Mouse (Mus musculus) embryonic facial prominence, embryonic 10.5 days (tissue): Measurements from ENCODE around the gene Ifit1. TPM values are rescaled to one million over a fixed set of nuclear protein-coding genes. Genes with fewer than 3 reads are reported as not detected.
"Not testable (repeated sequence)": the region's sequence is repeated elsewhere in the genome, so short reads cannot be mapped to it uniquely, and the experiment has no call there.

Experiments used
- DNase-seq: peaks from one replicate; pipeline ENCODE4 v3.0.0-alpha.2; 2017; ENCODE audit warnings: low spot score
- H3K27ac ChIP-seq: fragments of 300-500 bp; sonication (generic); replicated peaks from 2 replicates; pipeline ENCODE4 v1.5.1; 2016; ENCODE audit warnings: mild to moderate bottlenecking
- H3K27me3 ChIP-seq: fragments of 300-500 bp; sonication (generic); replicated peaks from 2 replicates; pipeline ENCODE4 v1.6.1; 2016; ENCODE audit warnings: low read depth, mild to moderate bottlenecking; ENCODE audit not compliant: poor library complexity, severe bottlenecking
- H3K36me3 ChIP-seq: fragments of 300-500 bp; sonication (generic); replicated peaks from 2 replicates; pipeline ENCODE4 v1.6.1; 2016; ENCODE audit warnings: mild to moderate bottlenecking, moderate library complexity
- H3K4me1 ChIP-seq: fragments of 300-500 bp; sonication (generic); 2 replicates; pipeline ENCODE4 v1.6.1; 2016
- H3K4me3 ChIP-seq: fragments of 300-500 bp; sonication (generic); 2 replicates; pipeline ENCODE4 v1.5.1; 2016; ENCODE audit warnings: mild to moderate bottlenecking, moderate library complexity
- H3K9me3 ChIP-seq: fragments of 300-500 bp; sonication (generic); 2 replicates; pipeline ENCODE4 v1.6.1; 2016; ENCODE audit warnings: mild to moderate bottlenecking
- WGBS: fragments of 180-500 bp; shearing (Covaris S2); methylation state at CpG from one replicate; pipeline ENCODE4 v1.1.7; 2016; 5-methylcytosine and 5-hydroxymethylcytosine counted together
- polyA plus RNA-seq: library from polyadenylated mRNA; unstranded; fragments of >200 nt; fragmentation: Nextera tagmentation; extraction: Ambion mirVana; gene quantifications from 2 replicates; pipeline ENCODE4 v1.2.1, GENCODE M21; 2016

The Ifit1 gene
- polyA plus RNA-seq = 0.16 and 0.26 TPM in 2 replicates

DNA sequence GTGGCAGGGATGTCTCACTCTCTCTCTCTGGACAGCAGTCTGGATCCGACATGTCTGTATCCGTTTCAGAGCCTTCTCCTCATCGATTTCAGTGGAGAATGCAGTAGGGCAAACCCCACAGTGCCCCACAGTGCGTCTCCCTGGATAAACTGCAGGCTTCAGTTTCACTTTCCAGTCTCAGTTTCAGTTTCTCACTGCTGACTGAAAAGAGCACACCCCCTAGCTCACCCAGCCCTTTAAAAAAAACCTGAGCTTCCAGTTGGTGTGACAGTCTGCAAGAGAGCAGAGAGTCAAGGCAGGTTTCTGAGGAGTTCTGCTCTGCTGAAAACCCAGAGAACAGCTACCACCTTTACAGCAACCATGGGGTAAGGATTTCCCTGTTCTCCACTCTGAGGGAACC, at the start of gene Ifit1, which contains the start of gene Ifit1bl2:
Ifit1 (plus strand) TSS at position 249 of the 400 bp plus-strand sequence.
Ifit1bl2 (minus strand) TSS at position 121 of the 400 bp plus-strand sequence.
- H3K4me1 ChIP-seq = peaks cover 6% of the 10 kb centered on the region; the same call in 1 of the 2 replicates
- no peak within 1 kb of the TSS for H3K4me3 ChIP-seq
- DNase-seq = no peak
- H3K9me3 ChIP-seq = no peaks in the 10 kb centered on the region
- H3K27ac ChIP-seq = no peak within 1 kb of the TSS
- WGBS = 60% methylated on average over 4 of the region's 4 CpGs
- no peaks in the 10 kb centered on the region for H3K36me3 ChIP-seq
- H3K27me3 ChIP-seq = no peaks in the 10 kb centered on the region

DNA sequence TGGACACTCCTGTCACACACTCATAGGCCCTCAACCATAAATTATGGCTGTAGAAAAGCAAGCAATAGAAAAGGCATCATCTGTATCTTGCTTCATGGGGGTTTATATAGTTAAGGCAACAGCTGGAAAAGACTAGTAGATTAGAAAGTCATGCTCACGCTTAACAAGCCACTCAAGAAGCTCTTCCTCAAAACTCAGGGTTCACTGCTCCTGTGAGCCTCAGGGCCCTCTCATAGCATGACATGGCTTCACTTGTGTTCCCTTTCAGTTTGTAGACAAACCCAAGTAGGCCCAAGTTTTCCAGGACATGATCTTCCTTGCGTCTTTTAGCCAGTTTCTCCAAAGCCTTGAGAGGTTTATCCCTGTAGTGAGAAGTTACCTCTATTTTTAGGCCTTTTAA, 47.2 kb upstream of the Ifit1 start:
- Histone ChIP-seq H3K4me3 (no peak overlapping the region), H3K4me1 (no peaks in the 10 kb centered on the region), H3K27me3 (no peaks in the 10 kb centered on the region), H3K36me3 (no peaks in the 10 kb centered on the region), H3K27ac (no peak overlapping the region), H3K9me3 (no peaks in the 10 kb centered on the region)
- no peak for DNase-seq
- WGBS = 90% methylated on average over 2 of the region's 2 CpGs

DNA sequence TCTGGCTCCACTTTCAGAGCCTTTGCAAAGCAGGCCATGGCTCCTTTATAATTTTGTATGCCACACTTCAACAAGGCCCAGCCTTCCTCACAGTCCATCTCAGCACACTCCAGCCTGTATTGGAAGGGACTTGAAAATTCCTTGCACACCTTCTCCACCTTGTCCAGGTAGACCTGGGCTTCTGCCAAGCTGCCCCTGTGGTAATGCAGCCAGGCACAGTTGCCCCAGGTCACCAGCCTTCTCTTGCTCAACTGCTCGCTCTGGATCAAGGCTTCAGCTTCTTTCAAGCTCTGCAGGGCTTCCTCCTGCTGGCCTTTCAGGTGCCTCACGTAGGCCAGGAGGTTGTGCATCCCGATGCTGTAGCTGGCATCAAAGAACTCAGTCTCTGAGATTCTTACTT, 46.1 kb upstream of the Ifit1 start:
- not testable (repeated sequence) for H3K27ac ChIP-seq, H3K27me3 ChIP-seq, DNase-seq, H3K4me3 ChIP-seq, H3K9me3 ChIP-seq, H3K4me1 ChIP-seq, H3K36me3 ChIP-seq
- WGBS = 84% methylated on average over 3 of the region's 3 CpGs

DNA sequence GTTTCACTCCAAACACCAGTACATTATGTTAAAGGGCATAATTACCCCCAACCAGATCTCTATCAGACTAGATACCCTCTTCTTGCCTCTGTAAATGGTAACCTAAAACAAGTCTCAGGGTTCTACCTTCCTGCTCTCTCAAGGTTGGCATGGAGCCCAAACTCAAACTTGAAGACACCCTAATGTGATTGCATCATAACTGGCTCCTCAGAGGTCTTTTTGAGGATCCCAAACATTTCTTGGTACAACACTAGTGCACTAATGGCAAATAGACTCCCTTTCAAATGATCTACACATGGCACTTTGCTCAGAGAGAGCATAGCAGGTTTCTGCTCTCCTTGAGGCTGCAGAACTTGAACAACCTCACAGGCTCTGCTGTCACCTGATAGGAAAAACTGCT, 43.9 kb upstream of the Ifit1 start:
- no peaks in the 10 kb centered on the region for H3K9me3 ChIP-seq
- H3K4me1 ChIP-seq = no peaks in the 10 kb centered on the region
- no peak for DNase-seq
- no peak overlapping the region for H3K27ac ChIP-seq
- no peaks in the 10 kb centered on the region for H3K36me3 ChIP-seq
- no peak overlapping the region for H3K4me3 ChIP-seq
- no peaks in the 10 kb centered on the region for H3K27me3 ChIP-seq

GRCm38 (mm10) chr19:34598341-34598740, 42.3 kb upstream of the Ifit1 start:
- 87% methylated on average over 2 of the region's 2 CpGs for WGBS
- DNase-seq = no peak
- no peaks in the 10 kb centered on the region for H3K9me3 ChIP-seq
- no peak overlapping the region for H3K4me3 ChIP-seq
- no peaks in the 10 kb centered on the region for H3K4me1 ChIP-seq
- no peaks in the 10 kb centered on the region for H3K36me3 ChIP-seq
- no peaks in the 10 kb centered on the region for H3K27me3 ChIP-seq
- H3K27ac ChIP-seq = no peak overlapping the region

DNA sequence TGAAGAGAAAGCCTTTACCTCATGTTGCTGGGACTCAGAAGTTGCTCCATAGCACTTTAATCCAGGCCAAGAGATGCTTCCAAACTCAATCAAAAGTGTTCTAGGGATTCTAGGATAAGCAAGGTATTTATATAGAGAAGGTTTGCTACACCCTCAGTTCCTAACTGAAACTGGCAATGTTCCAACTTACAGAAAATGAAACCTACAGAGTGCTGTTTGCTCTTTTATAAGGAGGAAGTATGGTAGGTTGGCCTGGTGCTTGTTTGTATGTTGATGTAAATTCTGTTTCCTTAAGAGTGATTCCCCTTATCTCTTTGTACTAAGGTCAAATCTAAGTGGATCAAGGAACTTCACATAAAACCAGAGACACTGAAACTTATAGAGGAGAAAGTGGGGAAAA, 41.4 kb upstream of the Ifit1 start:
- H3K27me3 ChIP-seq, H3K4me3 ChIP-seq, H3K4me1 ChIP-seq, DNase-seq, H3K9me3 ChIP-seq, H3K36me3 ChIP-seq, H3K27ac ChIP-seq: not testable (repeated sequence)

- not testable (repeated sequence) for H3K27ac ChIP-seq, H3K4me3 ChIP-seq, H3K9me3 ChIP-seq, H3K4me1 ChIP-seq, H3K27me3 ChIP-seq, H3K36me3 ChIP-seq, DNase-seq
- 57% methylated on average over 1 of the region's 1 CpGs for WGBS
Observed at GRCm38 (mm10) chr19:34601888-34602287, 38.8 kb upstream of the Ifit1 start, which contains the start of gene Ifit1bl1. Gene Ifit1bl1, minus strand, starts transcription at chr19:34601956.

GRCm38 (mm10) chr19:34605472-34605871, 35.2 kb upstream of the Ifit1 start:
- DNase-seq = no peak
- Histone ChIP-seq H3K4me3 (no peak overlapping the region), H3K27ac (no peak overlapping the region), H3K36me3 (no peaks in the 10 kb centered on the region), H3K4me1 (no peaks in the 10 kb centered on the region), H3K27me3 (no peaks in the 10 kb centered on the region), H3K9me3 (no peaks in the 10 kb centered on the region)
- 82% methylated on average over 3 of the region's 3 CpGs for WGBS

DNA sequence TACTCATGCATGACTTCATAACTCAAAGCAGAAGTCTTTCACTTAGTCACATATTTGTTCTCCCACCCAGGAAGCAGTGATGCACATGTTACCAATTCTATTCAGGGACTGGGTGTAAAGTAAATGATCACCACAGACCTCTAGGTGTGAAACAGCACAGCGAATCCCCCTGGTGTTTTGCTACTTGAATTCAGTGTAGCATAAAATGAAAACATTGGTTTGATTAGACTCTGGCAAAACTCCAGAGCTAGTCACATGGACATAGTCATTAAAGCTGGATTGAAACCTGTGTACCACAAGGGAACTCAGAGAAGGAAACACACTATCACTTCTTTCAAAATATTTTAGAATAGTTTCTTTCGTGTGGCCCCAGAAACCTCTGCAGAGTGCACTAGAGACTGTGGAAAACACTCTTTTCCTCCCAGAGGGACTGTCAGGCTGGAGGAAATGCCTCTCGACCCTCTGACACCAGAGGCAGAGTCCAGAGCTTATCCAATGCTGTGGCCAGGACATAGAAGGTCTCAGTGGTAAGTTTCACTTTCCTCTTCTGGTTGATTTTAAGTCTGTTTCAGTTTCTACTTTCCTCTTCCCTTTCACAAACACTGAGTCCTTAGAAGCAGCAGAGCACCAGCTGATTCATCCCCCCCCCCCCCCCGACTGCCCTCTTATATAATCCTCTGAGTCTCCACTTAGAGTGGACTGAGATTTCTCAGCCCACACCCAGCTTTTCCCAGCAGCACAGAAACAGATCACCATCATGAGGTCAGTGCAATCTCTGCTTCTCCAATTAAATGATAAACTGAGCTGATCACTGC, 33.2 kb upstream of the Ifit1 start, which contains the start of gene Ifit3b:
Ifit3b (plus strand) TSS at position 734 of the 815 bp plus-strand sequence.
- H3K4me1 ChIP-seq, DNase-seq, H3K27ac ChIP-seq, H3K9me3 ChIP-seq, H3K27me3 ChIP-seq, H3K4me3 ChIP-seq, H3K36me3 ChIP-seq: not testable (repeated sequence)
- WGBS = 53% methylated on average over 4 of the region's 4 CpGs

DNA sequence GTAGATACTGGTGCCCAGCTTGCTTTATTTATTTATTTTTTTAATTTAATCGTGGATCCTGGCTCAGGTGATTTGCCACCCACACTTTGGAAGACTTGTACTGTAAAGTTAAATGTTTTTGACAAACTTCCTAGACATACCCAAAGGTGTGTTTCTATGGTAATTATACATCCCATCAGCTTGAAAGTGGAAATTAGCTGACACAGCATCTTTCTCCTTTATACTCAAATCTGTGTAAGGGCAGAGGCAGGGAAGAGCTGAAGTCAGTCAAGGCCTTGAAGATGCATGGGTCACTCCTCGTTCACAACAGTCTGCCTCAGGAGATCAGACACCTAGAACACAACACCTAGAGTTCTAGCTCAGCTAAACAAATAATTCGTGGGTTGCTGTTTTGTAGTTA, 30.6 kb upstream of the Ifit1 start:
- not testable (repeated sequence) for H3K4me1 ChIP-seq, H3K4me3 ChIP-seq, H3K9me3 ChIP-seq, DNase-seq, H3K27me3 ChIP-seq, H3K36me3 ChIP-seq, H3K27ac ChIP-seq
- WGBS = 69% methylated on average over 3 of the region's 3 CpGs

DNA sequence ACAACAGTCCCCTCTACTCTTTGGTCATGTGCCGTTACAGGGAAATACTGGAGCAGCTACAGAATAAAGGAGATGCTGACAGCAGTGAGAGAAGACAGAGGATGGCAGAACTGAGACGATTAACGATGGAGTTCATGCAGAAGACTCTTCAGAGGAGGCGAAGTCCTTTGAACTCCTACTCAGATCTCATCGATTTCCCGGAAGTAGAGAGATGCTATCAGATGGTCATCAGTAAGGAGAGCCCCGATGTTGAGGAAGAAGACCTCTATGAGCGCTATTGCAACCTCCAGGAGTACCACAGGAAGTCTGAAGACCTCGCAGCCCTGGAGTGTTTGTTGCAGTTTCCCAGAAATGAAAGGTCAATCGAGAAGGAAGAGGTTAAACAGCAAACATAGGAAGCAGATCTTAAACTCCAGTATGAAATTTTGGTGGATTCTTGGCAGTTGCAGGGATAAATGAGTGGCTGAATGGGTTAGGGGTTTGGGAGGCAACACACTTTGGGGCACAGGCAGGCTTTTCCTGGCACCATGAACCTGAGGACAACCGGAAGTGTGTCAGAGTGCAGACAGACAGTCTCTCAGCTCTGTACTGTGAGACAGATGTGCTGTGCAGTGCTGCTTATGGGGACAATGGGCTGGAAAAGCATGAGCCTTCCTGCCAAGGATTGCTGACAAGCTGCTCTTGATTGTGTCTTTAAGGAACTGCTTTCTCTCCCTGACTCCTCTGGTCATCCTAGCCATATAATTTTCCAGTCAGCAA, 28.2 kb upstream of the Ifit1 start:
- not testable (repeated sequence) for H3K27ac ChIP-seq, H3K4me1 ChIP-seq, DNase-seq, H3K36me3 ChIP-seq, H3K4me3 ChIP-seq, H3K27me3 ChIP-seq, H3K9me3 ChIP-seq
- WGBS = 91% methylated on average over 6 of the region's 11 CpGs

- Histone ChIP-seq H3K4me1 (no peaks in the 10 kb centered on the region), H3K4me3 (no peak overlapping the region), H3K9me3 (no peaks in the 10 kb centered on the region), H3K27me3 (no peaks in the 10 kb centered on the region), H3K36me3 (no peaks in the 10 kb centered on the region), H3K27ac (no peak overlapping the region)
- WGBS = 90% methylated on average over 5 of the region's 5 CpGs
- DNase-seq = no peak
Observed at GRCm38 (mm10) chr19:34620871-34621270, 19.8 kb upstream of the Ifit1 start.

DNA sequence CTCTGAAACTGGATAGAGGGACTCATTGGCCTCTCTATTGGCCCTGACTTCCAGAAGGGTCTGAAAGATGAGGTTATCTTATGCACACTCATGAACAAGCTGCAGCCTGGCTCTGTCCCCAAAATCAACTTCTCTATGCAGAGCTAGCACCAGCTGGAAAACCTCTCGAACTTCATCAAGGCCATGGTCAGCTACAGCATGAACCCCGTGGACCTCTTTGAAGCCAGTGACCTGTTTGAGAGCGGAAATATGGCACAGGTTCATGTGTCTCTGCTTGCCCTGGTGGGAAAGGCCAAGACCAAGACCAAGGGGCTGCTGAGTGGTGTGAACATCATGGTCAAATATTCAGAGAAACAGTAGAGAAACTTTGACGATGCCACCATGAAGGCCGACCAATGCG, 16.9 kb upstream of the Ifit1 start:
- Histone ChIP-seq H3K27ac (no peak overlapping the region), H3K4me1 (no peaks in the 10 kb centered on the region), H3K4me3 (no peak overlapping the region), H3K9me3 (no peaks in the 10 kb centered on the region), H3K27me3 (no peaks in the 10 kb centered on the region), H3K36me3 (no peaks in the 10 kb centered on the region)
- WGBS = 95% methylated on average over 6 of the region's 6 CpGs
- no peak for DNase-seq
